Mouse (Mus musculus): ENCODE results near the gene Prelp. TPM values are rescaled to one million over a fixed set of nuclear protein-coding genes. Genes with fewer than 3 reads are reported as not detected.

Prelp gene
- total and polyA plus RNA-seq, 2 experiments from 2014 or later, result 6.1 to 8.0 TPM

- peaks cover 18% of the 10 kb centered on the region; the same call in 1 of the 2 replicates for H3K4me1 ChIP-seq (ENCODE audit: insufficient read depth, low read length)
- H3K4me3 ChIP-seq (ENCODE audit: low read length), result no peak overlapping the region
- WGBS, result 6% methylated on average over 3 of the region's 3 CpGs
- H3K27ac ChIP-seq, result no peak overlapping the region
- H3K9me3 ChIP-seq (ENCODE audit: low read length), result no peaks in the 10 kb centered on the region
- H3K27me3 ChIP-seq (ENCODE audit: insufficient read depth, low read length), result no peaks in the 10 kb centered on the region
- no peak overlapping the region for H3K9ac ChIP-seq (replicated peaks; ENCODE audit: low read length)
- H3K36me3 ChIP-seq (ENCODE audit: insufficient read depth, low read length), result no peaks in the 10 kb centered on the region
- H3K4me2 ChIP-seq (ENCODE audit: low read depth, low read length), result peak overlapping the region; percentile 22
- TF ChIP-seq CTCF (IDR thresholded peaks at IDR 0.05; ENCODE audit: low read depth), result no peak
- ATAC-seq (no peak), DNase-seq (ENCODE audit: low spot score) (peak; percentile 22)
Measured at GRCm38 (mm10) chr1:133920401-133920800, 813 bp downstream of the Prelp start.

DNA sequence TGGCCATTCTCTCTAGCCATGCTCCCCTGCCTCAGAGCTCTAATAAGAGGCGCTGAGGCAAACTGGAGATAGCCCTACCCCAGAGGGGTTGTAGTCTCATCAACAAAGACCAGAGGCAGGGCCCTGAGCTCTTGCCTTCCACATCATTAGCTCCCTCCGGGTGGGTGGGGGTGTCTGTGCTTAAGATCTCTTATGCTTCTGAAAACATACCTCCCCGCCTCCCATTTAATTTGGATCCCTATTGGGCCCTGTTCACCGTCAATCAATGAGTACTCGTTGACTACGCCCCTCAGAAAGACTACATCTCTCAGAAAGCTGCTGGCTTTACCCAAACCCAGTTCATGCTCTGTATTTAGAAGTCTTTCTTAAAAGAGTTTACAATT, 3.1 kb downstream of the Prelp start:
- Histone ChIP-seq H3K27ac (peak overlapping the region; percentile 54), H3K9me3 (ENCODE audit: low read length) (no peaks in the 10 kb centered on the region), H3K36me3 (ENCODE audit: insufficient read depth, low read length) (no peaks in the 10 kb centered on the region), H3K4me3 (ENCODE audit: low read length) (no peak overlapping the region), H3K27me3 (ENCODE audit: insufficient read depth, low read length) (no peaks in the 10 kb centered on the region), H3K4me2 (ENCODE audit: low read depth, low read length) (peak overlapping the region; percentile 11; the same call in 1 of the 2 replicates), H3K9ac (replicated peaks; ENCODE audit: low read length) (no peak overlapping the region), H3K4me1 (ENCODE audit: insufficient read depth, low read length) (peaks cover 12% of the 10 kb centered on the region; the same call in 1 of the 2 replicates)
- 43% methylated on average over 6 of the region's 6 CpGs for WGBS
- no peak for DNase-seq (ENCODE audit: low spot score)
- no peak for ATAC-seq
- TF ChIP-seq CTCF (IDR thresholded peaks at IDR 0.05; ENCODE audit: low read depth), result no peak

- Histone ChIP-seq H3K4me3 (ENCODE audit: low read length) (no peak overlapping the region), H3K9ac (replicated peaks; ENCODE audit: low read length) (no peak overlapping the region), H3K27ac (peak overlapping the region; percentile 54), H3K4me2 (ENCODE audit: low read depth, low read length) (peak overlapping the region; percentile 11; the same call in 1 of the 2 replicates), H3K4me1 (ENCODE audit: insufficient read depth, low read length) (peaks cover 12% of the 10 kb centered on the region; the same call in 1 of the 2 replicates), H3K36me3 (ENCODE audit: insufficient read depth, low read length) (no peaks in the 10 kb centered on the region), H3K27me3 (ENCODE audit: insufficient read depth, low read length) (no peaks in the 10 kb centered on the region), H3K9me3 (ENCODE audit: low read length) (no peaks in the 10 kb centered on the region)
- WGBS, result 25% methylated on average over 11 of the region's 11 CpGs
- 0 out of 2 replicates have a peak, but pooled peaks have one; percentile 15 for ATAC-seq
- no peak for TF ChIP-seq CTCF (IDR thresholded peaks at IDR 0.05; ENCODE audit: low read depth)
- no peak for DNase-seq (ENCODE audit: low spot score)
Measured at GRCm38 (mm10) chr1:133917456-133918087, 3.6 kb downstream of the Prelp start.

DNA sequence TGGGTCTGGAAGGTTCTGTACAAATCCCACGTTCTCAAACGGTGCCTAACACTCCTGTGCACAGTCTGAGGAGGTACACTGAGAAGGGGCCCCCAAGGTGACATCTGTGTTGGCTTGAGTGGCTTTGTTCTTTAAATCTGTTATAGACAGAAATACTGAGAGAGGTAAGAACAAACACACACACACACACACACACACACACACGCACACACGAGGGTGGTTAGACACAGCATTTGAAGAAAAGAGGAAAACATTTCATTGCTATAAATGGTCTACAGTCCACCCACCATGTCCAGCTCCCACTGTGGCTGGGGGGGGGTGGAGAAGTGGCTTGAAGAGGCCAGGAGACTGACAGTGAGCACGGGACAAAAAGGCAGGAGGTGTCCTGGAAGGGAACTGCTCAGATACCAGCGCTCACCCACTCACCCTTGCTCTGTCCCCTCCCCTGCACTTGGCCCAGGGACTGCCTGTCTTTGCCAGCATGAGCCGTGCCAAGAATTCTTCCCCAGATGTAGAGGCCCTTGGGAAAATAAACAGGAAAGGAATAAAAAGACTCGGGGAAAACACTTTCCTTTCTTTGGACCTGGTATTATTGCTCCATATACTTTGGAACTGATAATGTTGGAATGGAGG, 5.4 kb downstream of the Prelp start:
- Histone ChIP-seq H3K4me2 (ENCODE audit: low read depth, low read length) (no peak overlapping the region), H3K27ac (no peak overlapping the region), H3K36me3 (ENCODE audit: insufficient read depth, low read length) (no peaks in the 10 kb centered on the region), H3K27me3 (ENCODE audit: insufficient read depth, low read length) (no peaks in the 10 kb centered on the region), H3K4me3 (ENCODE audit: low read length) (no peak overlapping the region), H3K9me3 (ENCODE audit: low read length) (no peaks in the 10 kb centered on the region), H3K9ac (replicated peaks; ENCODE audit: low read length) (no peak overlapping the region), H3K4me1 (ENCODE audit: insufficient read depth, low read length) (peaks cover 12% of the 10 kb centered on the region; the same call in 1 of the 2 replicates)
- WGBS, result 39% methylated on average over 8 of the region's 8 CpGs
- TF ChIP-seq CTCF (IDR thresholded peaks at IDR 0.05; ENCODE audit: low read depth), result no peak
- DNase-seq (ENCODE audit: low spot score), result peak; percentile 64
- ATAC-seq, result peak; percentile 53; the same call in 1 of the 2 replicates

- no peaks in the 10 kb centered on the region for H3K9me3 ChIP-seq (ENCODE audit: low read length)
- no peaks in the 10 kb centered on the region for H3K36me3 ChIP-seq (ENCODE audit: insufficient read depth, low read length)
- TF ChIP-seq CTCF (IDR thresholded peaks at IDR 0.05; ENCODE audit: low read depth), result no peak
- H3K4me1 ChIP-seq (ENCODE audit: insufficient read depth, low read length), result peaks cover 12% of the 10 kb centered on the region; the same call in 1 of the 2 replicates
- H3K4me3 ChIP-seq (ENCODE audit: low read length), result no peak overlapping the region
- no peak overlapping the region for H3K27ac ChIP-seq
- no peaks in the 10 kb centered on the region for H3K27me3 ChIP-seq (ENCODE audit: insufficient read depth, low read length)
- DNase-seq (ENCODE audit: low spot score) (no peak), ATAC-seq (no peak)
- H3K9ac ChIP-seq (replicated peaks; ENCODE audit: low read length), result no peak overlapping the region
- WGBS, result 79% methylated on average over 13 of the region's 13 CpGs
- no peak overlapping the region for H3K4me2 ChIP-seq (ENCODE audit: low read depth, low read length)
Measured at GRCm38 (mm10) chr1:133915115-133915514, 6.1 kb downstream of the Prelp start.

- Histone ChIP-seq H3K9ac (replicated peaks; ENCODE audit: low read length) (no peak overlapping the region), H3K4me1 (ENCODE audit: insufficient read depth, low read length) (peaks cover 14% of the 10 kb centered on the region), H3K9me3 (ENCODE audit: low read length) (no peaks in the 10 kb centered on the region), H3K4me3 (ENCODE audit: low read length) (no peak overlapping the region), H3K36me3 (ENCODE audit: insufficient read depth, low read length) (no peaks in the 10 kb centered on the region), H3K27ac (no peak overlapping the region), H3K27me3 (ENCODE audit: insufficient read depth, low read length) (no peaks in the 10 kb centered on the region), H3K4me2 (ENCODE audit: low read depth, low read length) (no peak overlapping the region)
- WGBS, result 60% methylated on average over 6 of the region's 6 CpGs
- no peak for DNase-seq (ENCODE audit: low spot score)
- ATAC-seq, result no peak
- no peak for TF ChIP-seq CTCF (IDR thresholded peaks at IDR 0.05; ENCODE audit: low read depth)
Measured at GRCm38 (mm10) chr1:133913018-133913417, 8.2 kb downstream of the Prelp start.

DNA sequence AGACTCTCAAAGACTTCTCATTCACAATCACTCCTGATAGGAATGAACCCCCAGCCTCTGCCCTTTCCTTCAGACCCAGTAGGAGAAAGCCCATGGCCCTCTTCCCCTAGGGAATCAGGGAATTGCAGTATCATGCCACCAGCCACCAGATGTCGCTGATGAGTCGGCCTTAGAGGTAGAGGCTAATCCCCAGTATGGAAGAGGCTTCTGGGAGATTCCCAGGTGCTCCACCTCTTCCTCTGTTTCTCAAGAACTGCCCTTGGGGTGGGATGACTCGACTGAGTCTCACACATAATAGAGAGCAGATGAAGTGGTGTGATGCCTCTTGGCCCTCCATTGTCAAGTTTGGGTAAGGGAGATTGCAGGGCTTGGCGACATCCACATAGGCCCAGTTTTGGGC, 9.8 kb downstream of the Prelp start:
- no peak overlapping the region for H3K27ac ChIP-seq
- WGBS, result 26% methylated on average over 4 of the region's 4 CpGs
- H3K9me3 ChIP-seq (ENCODE audit: low read length), result no peaks in the 10 kb centered on the region
- H3K27me3 ChIP-seq (ENCODE audit: insufficient read depth, low read length), result no peaks in the 10 kb centered on the region
- H3K9ac ChIP-seq (replicated peaks; ENCODE audit: low read length), result no peak overlapping the region
- no peaks in the 10 kb centered on the region for H3K36me3 ChIP-seq (ENCODE audit: insufficient read depth, low read length)
- no peak overlapping the region for H3K4me3 ChIP-seq (ENCODE audit: low read length)
- ATAC-seq (no peak), DNase-seq (ENCODE audit: low spot score) (peak; percentile 87)
- peaks cover 20% of the 10 kb centered on the region for H3K4me1 ChIP-seq (ENCODE audit: insufficient read depth, low read length)
- H3K4me2 ChIP-seq (ENCODE audit: low read depth, low read length), result no peak overlapping the region
- TF ChIP-seq CTCF (IDR thresholded peaks at IDR 0.05; ENCODE audit: low read depth), result peak; percentile 96
